Mouse (Mus musculus): ENCODE data around the gene Egfl6. TPM values are rescaled to one million over a fixed set of nuclear protein-coding genes. Genes with fewer than 3 reads are reported as not detected.

Egfl6 gene
- polyA plus RNA-seq, 1 experiment from 2014 or later = 6.1 TPM

- Histone ChIP-seq H3K9me3 (ENCODE audit: control insufficient read depth, low read length) (no peaks in the 10 kb centered on the region), H3K4me2 (ENCODE audit: low read length) (no peak overlapping the region), H3K4me3 (ENCODE audit: control insufficient read depth in 1 of 2, insufficient read depth in 1 of 2, low read depth in 1 of 2, low read length in 2 of 2) (no peak overlapping the region), H3K36me3 (ENCODE audit: control insufficient read depth, insufficient read depth, low read length) (no peaks in the 10 kb centered on the region), H3K4me1 (ENCODE audit: control insufficient read depth in 2 of 2, insufficient read depth in 2 of 2, low read length in 2 of 2) (no peaks in the 10 kb centered on the region), H3K27ac (replicated peaks in 1 of 2; ENCODE audit: control insufficient read depth in 1 of 2, insufficient read depth in 1 of 2, low read depth in 2 of 2, low read length in 2 of 2) (no peak overlapping the region), H3K27me3 (ENCODE audit: control insufficient read depth, insufficient read depth, low read length) (no peaks in the 10 kb centered on the region), H3K9ac (ENCODE audit: low read length) (no peak overlapping the region)
- ATAC-seq (ENCODE audit: insufficient number of reproducible peaks, insufficient read depth, low FRiP score, low read depth) = no peak
- 33% methylated on average over 4 of the region's 4 CpGs for WGBS
Measured at GRCm38 (mm10) chrX:166535138-166535537, 50.4 kb downstream of the Egfl6 start.

- Histone ChIP-seq H3K9ac (ENCODE audit: low read length) (no peak overlapping the region), H3K36me3 (ENCODE audit: control insufficient read depth, insufficient read depth, low read length) (no peaks in the 10 kb centered on the region), H3K27ac (replicated peaks in 1 of 2; ENCODE audit: control insufficient read depth in 1 of 2, insufficient read depth in 1 of 2, low read depth in 2 of 2, low read length in 2 of 2) (no peak overlapping the region), H3K4me3 (ENCODE audit: control insufficient read depth in 1 of 2, insufficient read depth in 1 of 2, low read depth in 1 of 2, low read length in 2 of 2) (no peak overlapping the region), H3K27me3 (ENCODE audit: control insufficient read depth, insufficient read depth, low read length) (no peaks in the 10 kb centered on the region), H3K4me2 (ENCODE audit: low read length) (no peak overlapping the region), H3K4me1 (ENCODE audit: control insufficient read depth in 2 of 2, insufficient read depth in 2 of 2, low read length in 2 of 2) (no peaks in the 10 kb centered on the region), H3K9me3 (ENCODE audit: control insufficient read depth, low read length) (no peaks in the 10 kb centered on the region)
- no peak for ATAC-seq (ENCODE audit: insufficient number of reproducible peaks, insufficient read depth, low FRiP score, low read depth)
- 74% methylated on average over 4 of the region's 4 CpGs for WGBS
Measured at GRCm38 (mm10) chrX:166533432-166533831, 52.1 kb downstream of the Egfl6 start.

GRCm38 (mm10) chrX:166531671-166532070 lies 53.8 kb downstream of the Egfl6 start:
- 33% methylated on average over 6 of the region's 6 CpGs for WGBS

GRCm38 (mm10) chrX:166528126-166528525 lies 57.4 kb downstream of the Egfl6 start:
- ATAC-seq (ENCODE audit: insufficient number of reproducible peaks, insufficient read depth, low FRiP score, low read depth) = no peak
- H3K4me2 ChIP-seq (ENCODE audit: low read length) = no peak overlapping the region
- H3K4me1 ChIP-seq (ENCODE audit: control insufficient read depth in 2 of 2, insufficient read depth in 2 of 2, low read length in 2 of 2) = no peaks in the 10 kb centered on the region
- H3K27me3 ChIP-seq (ENCODE audit: control insufficient read depth, insufficient read depth, low read length) = no peaks in the 10 kb centered on the region
- WGBS = 81% methylated on average over 3 of the region's 3 CpGs
- no peak overlapping the region for H3K9ac ChIP-seq (ENCODE audit: low read length)
- H3K9me3 ChIP-seq (ENCODE audit: control insufficient read depth, low read length) = no peaks in the 10 kb centered on the region
- no peak overlapping the region for H3K27ac ChIP-seq (replicated peaks in 1 of 2; ENCODE audit: control insufficient read depth in 1 of 2, insufficient read depth in 1 of 2, low read depth in 2 of 2, low read length in 2 of 2)
- no peak overlapping the region for H3K4me3 ChIP-seq (ENCODE audit: control insufficient read depth in 1 of 2, insufficient read depth in 1 of 2, low read depth in 1 of 2, low read length in 2 of 2)
- H3K36me3 ChIP-seq (ENCODE audit: control insufficient read depth, insufficient read depth, low read length) = no peaks in the 10 kb centered on the region

More at GRCm38 (mm10) chrX:166531671-166532070, 53.8 kb downstream of the Egfl6 start:
- Histone ChIP-seq H3K9me3 (ENCODE audit: control insufficient read depth, low read length) (no peaks in the 10 kb centered on the region), H3K27me3 (ENCODE audit: control insufficient read depth, insufficient read depth, low read length) (no peaks in the 10 kb centered on the region), H3K36me3 (ENCODE audit: control insufficient read depth, insufficient read depth, low read length) (no peaks in the 10 kb centered on the region), H3K4me2 (ENCODE audit: low read length) (no peak overlapping the region), H3K9ac (ENCODE audit: low read length) (no peak overlapping the region), H3K4me1 (ENCODE audit: control insufficient read depth in 2 of 2, insufficient read depth in 2 of 2, low read length in 2 of 2) (no peaks in the 10 kb centered on the region), H3K27ac (replicated peaks in 1 of 2; ENCODE audit: control insufficient read depth in 1 of 2, insufficient read depth in 1 of 2, low read depth in 2 of 2, low read length in 2 of 2) (no peak overlapping the region), H3K4me3 (ENCODE audit: control insufficient read depth in 1 of 2, insufficient read depth in 1 of 2, low read depth in 1 of 2, low read length in 2 of 2) (no peak overlapping the region)
- ATAC-seq (ENCODE audit: insufficient number of reproducible peaks, insufficient read depth, low FRiP score, low read depth) = no peak

GRCm38 (mm10) chrX:166525637-166526315 lies 59.7 kb downstream of the Egfl6 start:
- H3K4me3 ChIP-seq (ENCODE audit: control insufficient read depth in 1 of 2, insufficient read depth in 1 of 2, low read depth in 1 of 2, low read length in 2 of 2) = no peak overlapping the region
- H3K27me3 ChIP-seq (ENCODE audit: control insufficient read depth, insufficient read depth, low read length) = no peaks in the 10 kb centered on the region
- H3K27ac ChIP-seq (replicated peaks in 1 of 2; ENCODE audit: control insufficient read depth in 1 of 2, insufficient read depth in 1 of 2, low read depth in 2 of 2, low read length in 2 of 2) = no peak overlapping the region
- ATAC-seq (ENCODE audit: insufficient number of reproducible peaks, insufficient read depth, low FRiP score, low read depth) = no peak
- H3K4me1 ChIP-seq (ENCODE audit: control insufficient read depth in 2 of 2, insufficient read depth in 2 of 2, low read length in 2 of 2) = no peaks in the 10 kb centered on the region
- 74% methylated on average over 2 of the region's 2 CpGs for WGBS
- no peaks in the 10 kb centered on the region for H3K9me3 ChIP-seq (ENCODE audit: control insufficient read depth, low read length)
- H3K4me2 ChIP-seq (ENCODE audit: low read length) = no peak overlapping the region
- H3K9ac ChIP-seq (ENCODE audit: low read length) = no peak overlapping the region
- H3K36me3 ChIP-seq (ENCODE audit: control insufficient read depth, insufficient read depth, low read length) = no peaks in the 10 kb centered on the region

- no peaks in the 10 kb centered on the region for H3K27me3 ChIP-seq (ENCODE audit: control insufficient read depth, insufficient read depth, low read length)
- H3K36me3 ChIP-seq (ENCODE audit: control insufficient read depth, insufficient read depth, low read length) = no peaks in the 10 kb centered on the region
- no peak overlapping the region for H3K27ac ChIP-seq (replicated peaks in 1 of 2; ENCODE audit: control insufficient read depth in 1 of 2, insufficient read depth in 1 of 2, low read depth in 2 of 2, low read length in 2 of 2)
- H3K4me1 ChIP-seq (ENCODE audit: control insufficient read depth in 2 of 2, insufficient read depth in 2 of 2, low read length in 2 of 2) = no peaks in the 10 kb centered on the region; a peak in 1 of 4 replicates
- 78% methylated on average over 5 of the region's 5 CpGs for WGBS
- ATAC-seq (ENCODE audit: insufficient number of reproducible peaks, insufficient read depth, low FRiP score, low read depth) = no peak
- H3K4me3 ChIP-seq (ENCODE audit: control insufficient read depth in 1 of 2, insufficient read depth in 1 of 2, low read depth in 1 of 2, low read length in 2 of 2) = no peak overlapping the region
- H3K4me2 ChIP-seq (ENCODE audit: low read length) = no peak overlapping the region
- no peaks in the 10 kb centered on the region for H3K9me3 ChIP-seq (ENCODE audit: control insufficient read depth, low read length)
- no peak overlapping the region for H3K9ac ChIP-seq (ENCODE audit: low read length)
Measured at GRCm38 (mm10) chrX:166520782-166521181, 64.7 kb downstream of the Egfl6 start.

GRCm38 (mm10) chrX:166518345-166518744 lies 67.2 kb downstream of the Egfl6 start, which contains the start of gene Tceanc:
TSS of gene Tceanc (minus strand) at chrX:166518567.
- no peak within 1 kb of the TSS for H3K27ac ChIP-seq (replicated peaks in 1 of 2; ENCODE audit: control insufficient read depth in 1 of 2, insufficient read depth in 1 of 2, low read depth in 2 of 2, low read length in 2 of 2)
- no peaks in the 10 kb centered on the region; a peak in 1 of 4 replicates for H3K4me1 ChIP-seq (ENCODE audit: control insufficient read depth in 2 of 2, insufficient read depth in 2 of 2, low read length in 2 of 2)
- no peak within 1 kb of the TSS for H3K4me3 ChIP-seq (ENCODE audit: control insufficient read depth in 1 of 2, insufficient read depth in 1 of 2, low read depth in 1 of 2, low read length in 2 of 2)
- WGBS = 73% methylated on average over 16 of the region's 16 CpGs
- H3K36me3 ChIP-seq (ENCODE audit: control insufficient read depth, insufficient read depth, low read length) = no peaks in the 10 kb centered on the region
- no peaks in the 10 kb centered on the region for H3K9me3 ChIP-seq (ENCODE audit: control insufficient read depth, low read length)
- ATAC-seq (ENCODE audit: insufficient number of reproducible peaks, insufficient read depth, low FRiP score, low read depth) = no peak
- H3K27me3 ChIP-seq (ENCODE audit: control insufficient read depth, insufficient read depth, low read length) = no peaks in the 10 kb centered on the region
- no peak within 1 kb of the TSS for H3K9ac ChIP-seq (ENCODE audit: low read length)
- H3K4me2 ChIP-seq (ENCODE audit: low read length) = no peak within 1 kb of the TSS

GRCm38 (mm10) chrX:166516631-166517030 lies 68.9 kb downstream of the Egfl6 start:
- WGBS = 87% methylated on average over 1 of the region's 1 CpGs
- Histone ChIP-seq H3K9me3 (ENCODE audit: control insufficient read depth, low read length) (no peaks in the 10 kb centered on the region), H3K4me3 (ENCODE audit: control insufficient read depth in 1 of 2, insufficient read depth in 1 of 2, low read depth in 1 of 2, low read length in 2 of 2) (no peak overlapping the region), H3K4me2 (ENCODE audit: low read length) (no peak overlapping the region), H3K27ac (replicated peaks in 1 of 2; ENCODE audit: control insufficient read depth in 1 of 2, insufficient read depth in 1 of 2, low read depth in 2 of 2, low read length in 2 of 2) (no peak overlapping the region), H3K9ac (ENCODE audit: low read length) (no peak overlapping the region), H3K36me3 (ENCODE audit: control insufficient read depth, insufficient read depth, low read length) (no peaks in the 10 kb centered on the region), H3K27me3 (ENCODE audit: control insufficient read depth, insufficient read depth, low read length) (no peaks in the 10 kb centered on the region), H3K4me1 (ENCODE audit: control insufficient read depth in 2 of 2, insufficient read depth in 2 of 2, low read length in 2 of 2) (no peaks in the 10 kb centered on the region; a peak in 1 of 4 replicates)
- no peak for ATAC-seq (ENCODE audit: insufficient number of reproducible peaks, insufficient read depth, low FRiP score, low read depth)

Data from heart, embryonic 14.5 days (tissue).